Mouse (Mus musculus) embryonic stem cell, embryonic (primary cell): ENCODE results near the gene Nqo1.

Experiments
- CTCF ChIA-PET, 4 experiments: fragments of 300-600 bp in 2 of 4; fragments of 350-600 bp in 2 of 4; sonication (Branson Sonifier 250); formaldehyde crosslinking; loops; one replicate each; lab custom pipeline; 2022; ENCODE audit warnings: inconsistent platforms in 2 of 4; lab: Charles Lee
- POLR2A ChIA-PET, 4 experiments: fragments of 300-600 bp in 2 of 4; fragments of 350-600 bp in 2 of 4; sonication (Branson Sonifier 250); formaldehyde crosslinking; loops; one replicate each; lab custom pipeline; 2022; ENCODE audit warnings: antibody characterized with exemption in 4 of 4, inconsistent platforms in 1 of 4; lab: Charles Lee

Nqo1 gene

GRCm38 (mm10) chr8:107403038-107403781, at the start of gene Nqo1:
TSS of gene Nqo1 (minus strand) at chr8:107403206.
- ChIA-PET CTCF (interaction anchor here in 3 of 4 experiments (0.5 to 1.8 kb wide), 12 partner anchors 9 to 408 kb away, joined by 3 to 9 read pairs (median 4); partner anchors contain the start of gene Nob1 (in 2 of the 3)), POLR2A (interaction anchor here (0.5 to 16.1 kb wide), 70 partner anchors 8 to 783 kb away, joined by 3 to 394 read pairs (median 4); partner anchors contain the start of genes Nob1 (in 3 of the 4), Cyb5b (in 1 of the 4), Nfat5 (in 1 of the 4) and Pdf (in 1 of the 4))

- POLR2A ChIA-PET = interaction anchor here in 2 of 4 experiments (0.5 to 8.4 kb wide), 2 partner anchors 12 to 54 kb away, joined by 4 to 52 read pairs; no protein-coding TSS in a partner anchor
These were observed 48.5 kb upstream of the Nqo1 start for GRCm38 (mm10) chr8:107451414-107452066.

GRCm38 (mm10) chr8:107449655-107450054, 46.6 kb upstream of the Nqo1 start:
- CTCF ChIA-PET = interaction anchor here (0.5 to 1.4 kb wide), 9 partner anchors 8 to 235 kb away, joined by 3 to 15 read pairs (median 4); no protein-coding TSS in a partner anchor
- POLR2A ChIA-PET = interaction anchor here in 3 of 4 experiments (0.6 to 8.4 kb wide), 24 partner anchors 9 to 513 kb away, joined by 3 to 52 read pairs (median 4); partner anchors contain the start of gene Nqo1 (in 2 of the 3)

More at GRCm38 (mm10) chr8:107451414-107452066, 48.5 kb upstream of the Nqo1 start:
- CTCF ChIA-PET = interaction anchor here in 3 of 4 experiments (0.6 to 0.9 kb wide), 3 partner anchors 15 to 125 kb away, joined by 3 to 8 read pairs (median 4); no protein-coding TSS in a partner anchor

GRCm38 (mm10) chr8:107449130-107449529, 46.1 kb upstream of the Nqo1 start:
- POLR2A ChIA-PET = interaction anchor here (0.6 to 8.4 kb wide), 30 partner anchors 9 to 336 kb away, joined by 3 to 52 read pairs (median 4); partner anchors contain the start of genes Nqo1 (in 2 of the 4), Nob1 (in 1 of the 4) and Wwp2 (in 1 of the 4)
- CTCF ChIA-PET = interaction anchor here in 3 of 4 experiments (0.6 to 2.1 kb wide), 8 partner anchors 9 to 236 kb away, joined by 3 to 15 read pairs (median 6); partner anchors contain the start of gene Nob1 (in 1 of the 3)

- CTCF ChIA-PET = interaction anchor here in 3 of 4 experiments (0.7 to 2.1 kb wide), 6 partner anchors 10 to 128 kb away, joined by 3 to 10 read pairs (median 4); partner anchors contain the start of gene Nob1 (in 1 of the 3)
- POLR2A ChIA-PET = interaction anchor here (0.5 to 8.4 kb wide), 35 partner anchors 9 to 1594 kb away, joined by 3 to 52 read pairs (median 4); partner anchors contain the start of genes Nqo1 (in 2 of the 4), Nob1 (in 1 of the 4) and Wwp2 (in 1 of the 4)
These were observed 45.4 kb upstream of the Nqo1 start for GRCm38 (mm10) chr8:107448382-107448889.

GRCm38 (mm10) chr8:107447713-107448112, 44.7 kb upstream of the Nqo1 start:
- POLR2A ChIA-PET = interaction anchor here in 3 of 4 experiments (0.6 to 8.4 kb wide), 23 partner anchors 7 to 234 kb away, joined by 3 to 52 read pairs (median 4); partner anchors contain the start of genes Nqo1 (in 2 of the 3), Nob1 (in 1 of the 3) and Wwp2 (in 1 of the 3)

GRCm38 (mm10) chr8:107444626-107445025, 41.6 kb upstream of the Nqo1 start:
- CTCF ChIA-PET = no interaction called here

More at GRCm38 (mm10) chr8:107447713-107448112, 44.7 kb upstream of the Nqo1 start:
- CTCF ChIA-PET = interaction anchor here in 3 of 4 experiments (0.6 to 2.1 kb wide), 5 partner anchors 15 to 129 kb away, joined by 3 to 10 read pairs (median 3); partner anchors contain the start of gene Nob1 (in 1 of the 3)

GRCm38 (mm10) chr8:107439880-107440625, 37.0 kb upstream of the Nqo1 start:
- ChIA-PET CTCF (interaction anchor here in 1 of 4 experiments (0.6 kb wide), 1 partner anchor 355 kb away, joined by 3 read pairs; no protein-coding TSS in a partner anchor), POLR2A (interaction anchor here in 3 of 4 experiments (0.7 to 6.2 kb wide), 3 partner anchors 10 to 87 kb away, joined by 3 to 52 read pairs (median 3); partner anchors contain the start of gene Nob1 (in 1 of the 3))

More at GRCm38 (mm10) chr8:107444626-107445025, 41.6 kb upstream of the Nqo1 start:
- POLR2A ChIA-PET = interaction anchor here in 1 of 4 experiments (1.1 to 4.5 kb wide), 4 partner anchors 10 to 41 kb away, joined by 3 to 27 read pairs (median 4); partner anchors contain the start of gene Nqo1

GRCm38 (mm10) chr8:107437711-107438110, 34.7 kb upstream of the Nqo1 start:
- CTCF ChIA-PET = interaction anchor here in 1 of 4 experiments (0.6 kb wide), 1 partner anchor 139 kb away, joined by 3 read pairs; no protein-coding TSS in a partner anchor
- POLR2A ChIA-PET = interaction anchor here (0.5 to 6.2 kb wide), 22 partner anchors 9 to 1925 kb away, joined by 3 to 52 read pairs (median 6); partner anchors contain the start of genes Nob1 (in 2 of the 4) and Nqo1 (in 1 of the 4)

- ChIA-PET POLR2A (interaction anchor here (0.5 to 6.2 kb wide), 25 partner anchors 10 to 1924 kb away, joined by 3 to 52 read pairs (median 6); partner anchors contain the start of genes Nob1 (in 2 of the 4) and Nqo1 (in 1 of the 4)), CTCF (no interaction called here)
These were observed 33.9 kb upstream of the Nqo1 start for GRCm38 (mm10) chr8:107436841-107437421.

- CTCF ChIA-PET = interaction anchor here in 1 of 4 experiments (0.7 kb wide), 1 partner anchor 11 kb away, joined by 3 read pairs; no protein-coding TSS in a partner anchor
- POLR2A ChIA-PET = interaction anchor here (0.5 to 2.3 kb wide), 17 partner anchors 11 to 1469 kb away, joined by 3 to 18 read pairs (median 5); partner anchors contain the start of genes Nob1 (in 1 of the 4) and Nqo1 (in 1 of the 4)
These were observed 33.2 kb upstream of the Nqo1 start, which contains the start of gene Wwp2 for GRCm38 (mm10) chr8:107435962-107436831. TSS of gene Wwp2 (plus strand) at chr8:107436365.

GRCm38 (mm10) chr8:107435421-107435961, 32.5 kb upstream of the Nqo1 start:
- CTCF ChIA-PET = interaction anchor here in 1 of 4 experiments (0.7 kb wide), 1 partner anchor 10 kb away, joined by 3 read pairs; no protein-coding TSS in a partner anchor
- POLR2A ChIA-PET = interaction anchor here in 2 of 4 experiments (0.5 to 2.0 kb wide), 8 partner anchors 12 to 1468 kb away, joined by 3 to 7 read pairs (median 4); no protein-coding TSS in a partner anchor

- ChIA-PET CTCF (interaction anchor here in 2 of 4 experiments (0.9 to 1.3 kb wide), 2 partner anchors 35 to 123 kb away, joined by 3 read pairs; no protein-coding TSS in a partner anchor), POLR2A (interaction anchor here in 3 of 4 experiments (0.6 to 25.8 kb wide), 5 partner anchors 19 to 323 kb away, joined by 3 to 394 read pairs (median 3); partner anchors contain the start of gene Nqo1 (in 3 of the 3))
These were observed 27.8 kb upstream of the Nqo1 start for GRCm38 (mm10) chr8:107430821-107431220.

- POLR2A ChIA-PET = interaction anchor here (0.6 to 25.8 kb wide), 43 partner anchors 9 to 377 kb away, joined by 3 to 394 read pairs (median 3); partner anchors contain the start of genes Nqo1 (in 3 of the 4) and Pdf (in 1 of the 4)
- CTCF ChIA-PET = interaction anchor here (0.5 to 2.2 kb wide), 30 partner anchors 9 to 340 kb away, joined by 3 to 14 read pairs (median 4); partner anchors contain the start of genes Nqo1 (in 2 of the 4) and Psmd7 (in 1 of the 4)
These were observed 22.2 kb upstream of the Nqo1 start for GRCm38 (mm10) chr8:107425230-107425597.
